Mouse (Mus musculus) hindbrain, embryonic 11.5 days (tissue): Measurements from ENCODE around the gene D10Wsu102e. TPM values are rescaled to one million over a fixed set of nuclear protein-coding genes. Genes with fewer than 3 reads are reported as not detected.
"Not testable (repeated sequence)": the region's sequence is repeated elsewhere in the genome, so short reads cannot be mapped to it uniquely, and the experiment has no call there.

ENCODE experiments used
- ATAC-seq: fragments of 200-750 bp; cut with Nextera tagmentation; 2 replicates; pipeline ENCODE4 v1.8.0; 2017; ENCODE audit warnings: mild to moderate bottlenecking, moderate TSS enrichment, moderate library complexity; ENCODE audit not compliant: low FRiP score
- DNase-seq: peaks from one replicate; pipeline ENCODE4 v3.0.0-alpha.2; 2015; ENCODE audit warnings: low spot score
- H3K27ac ChIP-seq: fragments of 300-500 bp; sonication (generic); 2 replicates; pipeline ENCODE4 v1.5.1; 2014; ENCODE audit warnings: mild to moderate bottlenecking, low read depth, low read length
- H3K27me3 ChIP-seq: fragments of 300-500 bp; sonication (generic); 2 replicates; pipeline ENCODE4 v1.6.1; 2014; ENCODE audit warnings: mild to moderate bottlenecking, low read length, moderate library complexity, mixed read lengths; ENCODE audit not compliant: control insufficient read depth, insufficient read depth
- H3K36me3 ChIP-seq: fragments of 300-500 bp; sonication (generic); 2 replicates; pipeline ENCODE4 v1.6.1; 2014; ENCODE audit warnings: mild to moderate bottlenecking, low read length, moderate library complexity, mixed read lengths; ENCODE audit not compliant: control insufficient read depth, insufficient read depth
- H3K4me1 ChIP-seq: fragments of 300-500 bp; sonication (generic); replicated peaks from 2 replicates; pipeline ENCODE4 v1.6.1; 2014; ENCODE audit warnings: low read length, mixed read lengths; ENCODE audit not compliant: control insufficient read depth, insufficient read depth
- H3K4me2 ChIP-seq: fragments of 300-500 bp; sonication (generic); replicated peaks from 2 replicates; pipeline ENCODE4 v1.6.1; 2014; ENCODE audit warnings: mild to moderate bottlenecking, low read depth, low read length
- H3K4me3 ChIP-seq: fragments of 300-500 bp; sonication (generic); 2 replicates; pipeline ENCODE4 v1.5.1; 2014; ENCODE audit warnings: low read depth, low read length
- H3K9ac ChIP-seq: fragments of 300-500 bp; sonication (generic); 2 replicates; pipeline ENCODE4 v1.6.1; 2014; ENCODE audit warnings: low read depth, low read length
- H3K9me3 ChIP-seq: fragments of 300-500 bp; sonication (generic); 2 replicates; pipeline ENCODE4 v1.6.1; 2016; ENCODE audit warnings: low read length; ENCODE audit not compliant: control insufficient read depth
- whole genome bisulfite sequencing: fragments of 180-500 bp; shearing (Covaris S2); extraction: QIAGEN DNeasy Blood & Tissue Kit; methylation state at CpG from one replicate; pipeline ENCODE4 v1.1.7; 2014; 5-methylcytosine and 5-hydroxymethylcytosine counted together
- polyA plus RNA-seq: library from polyadenylated mRNA; unstranded; fragments of >200 nt; fragmentation: Nextera tagmentation; extraction: Ambion mirVana; gene quantifications from 2 replicates; pipeline ENCODE4 v1.2.1, GENCODE M21; 2014

D10Wsu102e gene
- polyA plus RNA-seq, 1 experiment from 2014 or later = 1.3 TPM

GRCm38 (mm10) chr10:83384456-83385215, 24.6 kb downstream of the D10Wsu102e start:
- Histone ChIP-seq H3K4me3 (no peak overlapping the region), H3K27me3 (no peaks in the 10 kb centered on the region), H3K36me3 (0 out of 2 replicates have a peak, but pooled peaks cover 4% of the 10 kb centered on the region), H3K4me1 (no peaks in the 10 kb centered on the region), H3K27ac (no peak overlapping the region), H3K9ac (no peak overlapping the region), H3K9me3 (no peaks in the 10 kb centered on the region), H3K4me2 (no peak overlapping the region)
- WGBS = 95% methylated on average over 8 of the region's 8 CpGs
- no peak for ATAC-seq
- no peak for DNase-seq

GRCm38 (mm10) chr10:83385330-83385910, 25.4 kb downstream of the D10Wsu102e start:
- 0 out of 2 replicates have a peak, but pooled peaks cover 4% of the 10 kb centered on the region for H3K36me3 ChIP-seq
- H3K9me3 ChIP-seq = no peaks in the 10 kb centered on the region
- DNase-seq (no peak), ATAC-seq (no peak)
- no peak overlapping the region for H3K27ac ChIP-seq
- no peak overlapping the region for H3K9ac ChIP-seq
- WGBS = 92% methylated on average over 7 of the region's 7 CpGs
- no peaks in the 10 kb centered on the region for H3K27me3 ChIP-seq
- no peak overlapping the region for H3K4me2 ChIP-seq
- no peak overlapping the region for H3K4me3 ChIP-seq
- H3K4me1 ChIP-seq = no peaks in the 10 kb centered on the region

- DNase-seq (no peak), ATAC-seq (no peak)
- no peak overlapping the region for H3K4me3 ChIP-seq
- no peaks in the 10 kb centered on the region for H3K36me3 ChIP-seq
- no peaks in the 10 kb centered on the region for H3K27me3 ChIP-seq
- no peak overlapping the region for H3K9ac ChIP-seq
- no peak overlapping the region for H3K4me2 ChIP-seq
- no peaks in the 10 kb centered on the region for H3K4me1 ChIP-seq
- no peaks in the 10 kb centered on the region for H3K9me3 ChIP-seq
- H3K27ac ChIP-seq = no peak overlapping the region
- WGBS = 97% methylated on average over 2 of the region's 2 CpGs
These were observed 37.3 kb downstream of the D10Wsu102e start for GRCm38 (mm10) chr10:83397336-83397735.

- not testable (repeated sequence) for H3K9me3 ChIP-seq, ATAC-seq, H3K27ac ChIP-seq, H3K4me1 ChIP-seq, H3K4me3 ChIP-seq, DNase-seq, H3K36me3 ChIP-seq, H3K27me3 ChIP-seq, H3K4me2 ChIP-seq, H3K9ac ChIP-seq
- WGBS = 89% methylated on average over 6 of the region's 7 CpGs
These were observed 40.9 kb downstream of the D10Wsu102e start for GRCm38 (mm10) chr10:83400896-83401295.

- Histone ChIP-seq H3K4me1 (no peaks in the 10 kb centered on the region), H3K4me2 (no peak overlapping the region), H3K9ac (no peak overlapping the region), H3K9me3 (peaks cover 5% of the 10 kb centered on the region; the same call in 1 of the 2 replicates), H3K4me3 (no peak overlapping the region), H3K36me3 (no peaks in the 10 kb centered on the region), H3K27ac (no peak overlapping the region), H3K27me3 (no peaks in the 10 kb centered on the region)
- DNase-seq (no peak), ATAC-seq (no peak)
- 92% methylated on average over 11 of the region's 11 CpGs for WGBS
These were observed 45.0 kb downstream of the D10Wsu102e start for GRCm38 (mm10) chr10:83405031-83405430.

GRCm38 (mm10) chr10:83405711-83406110, 45.7 kb downstream of the D10Wsu102e start:
- no peaks in the 10 kb centered on the region for H3K27me3 ChIP-seq

GRCm38 (mm10) chr10:83407141-83407540, 47.1 kb downstream of the D10Wsu102e start:
- Histone ChIP-seq H3K4me1 (no peaks in the 10 kb centered on the region), H3K4me3 (no peak overlapping the region), H3K9me3 (peaks cover 5% of the 10 kb centered on the region; the same call in 1 of the 2 replicates), H3K36me3 (no peaks in the 10 kb centered on the region), H3K27me3 (no peaks in the 10 kb centered on the region), H3K4me2 (no peak overlapping the region), H3K27ac (no peak overlapping the region), H3K9ac (no peak overlapping the region)
- DNase-seq = no peak
- 98% methylated on average over 10 of the region's 10 CpGs for WGBS
- ATAC-seq = no peak

More at GRCm38 (mm10) chr10:83405711-83406110, 45.7 kb downstream of the D10Wsu102e start:
- H3K4me1 ChIP-seq = no peaks in the 10 kb centered on the region
- no peaks in the 10 kb centered on the region for H3K36me3 ChIP-seq
- no peak overlapping the region for H3K4me3 ChIP-seq
- DNase-seq (no peak), ATAC-seq (no peak)
- H3K27ac ChIP-seq = no peak overlapping the region
- peaks cover 5% of the 10 kb centered on the region; the same call in 1 of the 2 replicates for H3K9me3 ChIP-seq
- no peak overlapping the region for H3K4me2 ChIP-seq
- no peak overlapping the region for H3K9ac ChIP-seq
- 95% methylated on average over 11 of the region's 11 CpGs for WGBS

- H3K27ac ChIP-seq, H3K4me2 ChIP-seq, DNase-seq, H3K9me3 ChIP-seq, H3K36me3 ChIP-seq, H3K4me1 ChIP-seq, ATAC-seq, H3K27me3 ChIP-seq, H3K9ac ChIP-seq, H3K4me3 ChIP-seq: not testable (repeated sequence)
- 97% methylated on average over 16 of the region's 16 CpGs for WGBS
These were observed 58.4 kb downstream of the D10Wsu102e start for GRCm38 (mm10) chr10:83418466-83418865.

GRCm38 (mm10) chr10:83448582-83448981, 88.6 kb downstream of the D10Wsu102e start:
- H3K27ac ChIP-seq = no peak overlapping the region
- no peak overlapping the region for H3K4me3 ChIP-seq
- WGBS = 93% methylated on average over 7 of the region's 7 CpGs
- H3K4me1 ChIP-seq = no peaks in the 10 kb centered on the region
- H3K27me3 ChIP-seq = no peaks in the 10 kb centered on the region
- H3K9ac ChIP-seq = no peak overlapping the region
- no peaks in the 10 kb centered on the region for H3K9me3 ChIP-seq
- ATAC-seq = no peak
- no peak overlapping the region for H3K4me2 ChIP-seq
- no peak for DNase-seq
- H3K36me3 ChIP-seq = no peaks in the 10 kb centered on the region
